Mouse (Mus musculus): Measurements from ENCODE around the gene Hdac1.

- no peak for TF ChIP-seq MYOD1 (IDR thresholded peaks at IDR 0.05; ENCODE audit: control insufficient read depth, insufficient read length, low read depth)
- no peak for TF ChIP-seq CEBPB (IDR thresholded peaks at IDR 0.05; ENCODE audit: low read depth)
- TF ChIP-seq MYOG (IDR thresholded peaks at IDR 0.05; ENCODE audit: control insufficient read depth, extremely low read depth, insufficient read length), result no peak
- no peak for TF ChIP-seq MAX (IDR thresholded peaks at IDR 0.05)
Measured at GRCm38 (mm10) chr4:129575171-129575844, 32.8 kb upstream of the Hdac1 start.
